ENCODE assay signal across 9 mouse cellular contexts in the genomic region with DNA sequence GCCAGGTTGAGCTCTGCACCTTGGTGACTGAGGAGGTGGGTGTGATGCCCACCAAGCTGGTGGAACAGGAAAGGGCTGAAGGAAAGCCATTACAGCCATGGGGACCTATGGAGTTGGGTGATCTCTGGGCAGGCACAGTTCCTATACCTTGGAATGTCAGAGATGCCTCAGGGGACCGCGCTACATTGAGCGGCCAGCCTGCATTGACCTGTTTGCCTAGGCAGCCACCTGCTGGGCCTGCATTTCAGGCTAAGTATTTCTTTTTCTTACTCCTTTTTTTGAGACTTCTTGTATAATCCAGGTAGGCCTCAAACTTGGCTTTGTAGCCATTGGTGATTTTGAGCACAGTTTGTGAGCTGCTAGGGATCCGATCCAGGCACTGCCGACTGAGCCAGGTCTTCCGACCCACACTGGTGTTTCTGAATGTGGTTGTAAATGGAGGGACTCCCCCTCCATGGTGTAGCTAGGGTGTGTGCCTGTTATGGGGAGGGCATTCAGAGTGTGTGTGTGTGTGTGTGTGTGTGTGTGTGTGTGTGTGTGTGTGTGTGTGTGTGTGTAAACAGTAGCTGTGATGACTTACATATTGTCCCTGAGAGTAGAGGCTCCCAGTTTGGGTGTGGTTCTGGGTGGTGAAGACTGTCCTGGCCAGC. TPM values are rescaled to one million over a fixed set of nuclear protein-coding genes. Genes with fewer than 3 reads are reported as not detected.
DNase-seq lines count a peak whose midpoint lies in the region; ATAC-seq and TF ChIP-seq lines count a peak whose summit lies in the region.
"Had no signal": no experiment of that assay in that cellular context is flagged by ENCODE, and none has a peak within 500 bp of the region (broad histone marks: within the 10 kb centered on the region; RNA-seq: fewer than 3 reads in every experiment).

No protein-coding gene starts in this region.

- H3K4me3 ChIP-seq in kidney, adult 2 months (ENCODE audit: insufficient read depth, low read depth, low read length), result peak overlapping the region; percentile 6; the same call in 1 of the 2 replicates
- H3K4me3 ChIP-seq in hindbrain, embryonic 10.5 days, result no peak overlapping the region
- 0 out of 2 replicates have a peak overlapping the region, but pooled peaks have one; percentile 4 for H3K4me3 ChIP-seq in liver, embryonic 12.5 days

- ATAC-seq in liver, embryonic 12.5 days, result no peak
- no peak for ATAC-seq in frontal cortex, adult (ENCODE audit: low TSS enrichment)

- DNase-seq in kidney, adult 2 months, result no peak
- DNase-seq in kidney, adult 11 months, result no peak
- peak; percentile 34 for DNase-seq in T-cell, adult 2 months (ENCODE audit: low spot score)
- no peak for DNase-seq in hindbrain, embryonic 10.5 days (ENCODE audit: low spot score)
- no peak for DNase-seq in frontal cortex, adult 2 months (ENCODE audit: extremely low spot score in 1 of 2, low spot score in 1 of 2)
- no peak for DNase-seq in frontal cortex, postnatal 14 days (ENCODE audit: low spot score in 2 of 2)
- DNase-seq: gastrocnemius, postnatal 14 days had no signal

- peak; percentile 35; the same call in 1 of the 2 replicates for TF ChIP-seq CTCF in kidney, adult 2 months (conservative IDR thresholded peaks at IDR 0.05; ENCODE audit: insufficient read depth, insufficient read length, low read depth, low read length)

- peak overlapping the region; percentile 46 for H3K4me2 ChIP-seq in liver, embryonic 12.5 days

- no peak for TF ChIP-seq POLR2A in kidney, adult 2 months (IDR thresholded peaks at IDR 0.05; ENCODE audit: low read depth, low read length)

- H3K9me3 ChIP-seq in hindbrain, embryonic 10.5 days, result no peaks in the 10 kb centered on the region
- no peaks in the 10 kb centered on the region for H3K9me3 ChIP-seq in liver, embryonic 12.5 days (replicated peaks)

- peak overlapping the region; percentile 19; the same call in 1 of the 2 replicates for H3K9ac ChIP-seq in liver, embryonic 12.5 days

- H3K27ac ChIP-seq in kidney, adult 2 months (ENCODE audit: insufficient read depth, low read depth, low read length), result peak overlapping the region; percentile 52
- peak overlapping the region; percentile 69 for H3K27ac ChIP-seq in hindbrain, embryonic 10.5 days
- peak overlapping the region; percentile 62 for H3K27ac ChIP-seq in liver, embryonic 12.5 days

- WGBS in kidney, adult 2 months, result 44% methylated on average over 6 of the region's 6 CpGs
- WGBS in hindbrain, embryonic 10.5 days, result 82% methylated on average over 6 of the region's 6 CpGs
- 80% methylated on average over 6 of the region's 6 CpGs for WGBS in liver, embryonic 12.5 days (ENCODE audit: insufficient replicate concordance)

- H3K36me3 ChIP-seq in kidney, adult 2 months (ENCODE audit: control insufficient read depth, insufficient read depth, low read length), result no peaks in the 10 kb centered on the region
- peaks cover 43% of the 10 kb centered on the region for H3K36me3 ChIP-seq in hindbrain, embryonic 10.5 days
- H3K36me3 ChIP-seq in liver, embryonic 12.5 days, result peaks cover 34% of the 10 kb centered on the region

- peaks cover 52% of the 10 kb centered on the region for H3K4me1 ChIP-seq in kidney, adult 2 months (ENCODE audit: control insufficient read depth, insufficient read depth, low read length)
- H3K4me1 ChIP-seq in hindbrain, embryonic 10.5 days (replicated peaks), result peaks cover 97% of the 10 kb centered on the region
- peaks cover 99% of the 10 kb centered on the region for H3K4me1 ChIP-seq in liver, embryonic 12.5 days

- H3K27me3 ChIP-seq in kidney, adult 2 months (replicated peaks; ENCODE audit: control insufficient read depth, insufficient read depth, low read length), result no peaks in the 10 kb centered on the region
- H3K27me3 ChIP-seq in hindbrain, embryonic 10.5 days (ENCODE audit: insufficient read depth, poor library complexity, severe bottlenecking), result no peaks in the 10 kb centered on the region
- no peaks in the 10 kb centered on the region for H3K27me3 ChIP-seq in liver, embryonic 12.5 days (replicated peaks)

RNA-seq across cellular contexts. Expression of a gene that starts 27.3 kb away (rescaled TPM):
- 32.0 and 61.3 TPM in 2 replicates for polyA plus RNA-seq in kidney, adult 2 months (2012; rRNA removed)
- polyA plus RNA-seq in hindbrain, embryonic 10.5 days (2016; fragmentation: Nextera tagmentation; extraction: Ambion mirVana), result 211 and 251 TPM in 2 replicates
- polyA plus RNA-seq in liver, embryonic 12.5 days (2016; fragmentation: Nextera tagmentation; extraction: Ambion mirVana), result 112 and 122 TPM in 2 replicates
- 608 and 638 TPM in 2 replicates for polyA plus RNA-seq in frontal cortex, adult 2 months (2012; rRNA removed)
